Mouse (Mus musculus) layer of hippocampus, adult 11-12 months (tissue): Measurements from ENCODE around the gene Tmem100.

Experiments used
- DNase-seq: peaks from one replicate; pipeline ENCODE4 v3.0.0; 2022; ENCODE audit warnings: low spot score

Gene Tmem100

DNA sequence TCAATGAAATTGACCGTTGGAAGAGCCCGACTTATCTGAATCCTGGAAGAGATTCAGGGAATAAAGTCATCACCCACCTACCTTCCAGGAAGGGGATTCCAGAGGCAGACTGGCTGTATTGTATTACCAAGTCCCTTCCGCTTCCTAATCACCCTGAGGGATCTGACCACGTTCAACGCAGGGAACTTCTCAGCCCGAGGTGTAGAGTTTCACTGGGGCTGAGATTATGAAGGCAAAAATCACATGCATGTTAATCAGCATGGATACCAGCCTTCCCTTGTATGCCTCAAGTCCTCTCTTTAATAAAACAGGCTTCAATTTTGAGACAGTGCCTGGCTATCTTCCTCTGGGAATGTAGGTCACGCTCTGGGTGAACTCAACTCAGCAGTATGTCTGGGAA is 14.9 kb upstream of the Tmem100 start:
- no peak for DNase-seq

GRCm38 (mm10) chr11:90019161-90019560 is 11.0 kb upstream of the Tmem100 start:
- peak; percentile 38 for DNase-seq

DNA sequence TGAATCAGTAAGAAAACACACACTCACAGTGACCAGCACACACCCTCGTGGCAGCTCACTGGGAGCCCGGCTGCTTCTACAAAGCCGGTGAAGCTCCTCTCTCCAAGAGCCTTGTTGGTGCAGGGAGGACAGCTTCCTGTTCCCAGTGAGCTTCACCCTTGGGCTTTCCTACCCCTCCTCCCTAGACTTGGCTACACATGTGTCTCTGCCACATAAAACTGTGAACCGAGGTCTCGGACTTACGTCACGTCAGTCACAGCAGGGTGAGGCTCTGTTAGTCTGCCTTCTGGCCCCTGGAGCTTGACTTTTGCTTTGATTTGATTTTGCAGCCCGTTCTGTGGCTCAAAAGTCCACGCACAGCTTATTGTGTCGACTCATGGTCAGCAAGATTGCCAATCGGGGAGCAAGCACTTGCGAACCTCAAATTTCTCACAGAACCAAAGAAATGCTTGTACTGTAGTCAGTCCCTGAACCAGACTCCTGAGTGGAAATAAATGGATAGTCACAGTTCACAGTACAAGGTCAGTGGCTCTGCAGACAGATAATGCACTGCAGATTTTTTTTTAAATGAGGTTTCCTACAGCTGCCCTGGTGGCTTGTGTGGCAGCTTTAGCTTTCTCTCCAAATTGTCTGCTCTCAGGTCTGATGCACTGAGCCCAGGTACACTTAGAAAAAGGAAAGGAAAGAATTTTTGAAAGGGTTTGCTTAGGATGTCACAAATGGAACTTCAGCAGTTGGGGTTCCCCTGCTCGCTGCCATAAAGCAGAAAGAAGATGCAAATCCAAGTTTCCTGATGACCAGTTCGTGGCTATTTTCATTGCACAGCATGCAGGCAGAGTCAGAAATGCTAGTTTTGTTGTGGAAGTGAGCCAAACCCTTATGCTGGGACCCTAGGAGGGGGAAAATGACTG is 4.0 kb upstream of the Tmem100 start:
- DNase-seq, result no peak

DNA sequence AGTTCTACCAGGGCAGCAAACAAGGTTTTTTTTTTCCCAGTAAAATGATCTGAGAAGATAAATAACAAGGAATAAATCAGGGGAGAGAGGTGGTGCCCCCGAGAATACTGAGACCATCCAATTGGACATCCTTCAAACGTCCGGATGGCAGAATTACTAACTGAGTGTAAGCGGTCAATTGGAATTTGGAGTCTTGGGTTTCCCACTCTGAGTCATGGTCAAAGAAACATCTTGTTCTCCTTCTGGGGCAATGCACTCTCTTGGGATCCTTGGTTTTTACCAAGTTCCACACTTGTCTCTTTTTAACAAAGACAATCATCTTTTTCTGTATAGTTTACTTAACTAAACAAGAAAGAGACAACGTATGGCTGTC is 3.4 kb upstream of the Tmem100 start:
- no peak for DNase-seq

DNA sequence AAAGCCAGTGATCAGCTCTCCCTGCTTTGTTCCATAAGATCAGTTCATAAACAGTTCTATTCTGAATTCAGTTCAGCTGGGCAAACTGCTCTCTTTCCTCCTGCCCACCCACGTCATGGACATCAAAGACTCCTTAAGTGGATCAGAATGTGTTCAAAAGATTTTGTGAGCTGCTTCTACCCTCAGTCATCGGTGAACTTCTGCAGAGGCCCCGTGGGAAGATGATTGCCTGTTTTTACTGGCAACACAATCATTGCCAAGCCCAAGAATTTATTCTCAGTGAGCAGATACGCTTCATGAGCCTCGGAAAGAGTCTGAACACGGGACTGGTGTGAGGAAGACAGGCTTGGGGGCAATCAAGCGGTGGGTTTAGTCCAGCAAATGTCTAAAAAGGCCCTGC is 2.9 kb upstream of the Tmem100 start:
- DNase-seq, result no peak

- no peak for DNase-seq
Measured at GRCm38 (mm10) chr11:90028746-90029145, 1.4 kb upstream of the Tmem100 start.

- peak; percentile 50 for DNase-seq
Measured at GRCm38 (mm10) chr11:90029354-90029753, 794 bp upstream of the Tmem100 start.

DNA sequence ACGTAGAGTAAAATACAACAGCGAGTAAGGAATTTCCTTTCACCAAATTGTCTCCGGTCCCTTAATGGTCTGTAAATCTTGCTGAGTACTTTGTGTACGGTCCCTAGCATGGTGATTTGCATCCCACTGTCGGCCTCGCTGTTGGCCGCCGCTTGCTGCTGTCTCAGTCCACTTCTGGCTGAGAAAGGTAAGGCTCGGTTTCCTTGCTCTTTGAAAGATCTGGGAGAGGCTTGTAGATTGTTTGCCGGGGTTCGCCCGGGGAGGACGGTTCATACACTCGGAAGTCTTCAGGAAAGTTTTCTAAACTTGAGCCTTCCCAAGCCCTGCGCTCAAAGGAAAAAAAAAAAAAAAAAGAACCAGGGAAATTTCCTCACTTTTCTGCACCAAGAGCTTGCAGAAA is 409 bp downstream of the Tmem100 start:
- peak; percentile 48 for DNase-seq

DNA sequence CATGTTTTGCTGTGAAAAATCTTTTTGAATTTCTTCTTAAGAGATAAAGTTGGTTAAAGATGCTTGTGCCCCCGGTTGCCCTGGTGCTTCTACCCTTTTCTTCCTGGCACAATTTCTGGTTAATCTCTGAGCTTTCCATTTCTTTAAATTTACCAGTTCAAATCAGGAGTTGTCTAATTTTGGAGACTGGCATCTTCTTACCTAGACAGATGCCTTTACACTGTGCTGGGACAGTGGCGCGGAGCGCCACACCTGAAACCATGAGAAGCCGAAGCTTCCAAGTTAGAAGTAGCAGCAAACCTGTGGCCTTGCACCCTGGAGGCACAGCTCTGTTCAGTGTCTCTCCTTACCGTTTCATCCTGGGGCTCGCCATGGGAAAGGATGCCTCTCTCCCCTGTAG is 928 bp downstream of the Tmem100 start:
- DNase-seq, result no peak

DNA sequence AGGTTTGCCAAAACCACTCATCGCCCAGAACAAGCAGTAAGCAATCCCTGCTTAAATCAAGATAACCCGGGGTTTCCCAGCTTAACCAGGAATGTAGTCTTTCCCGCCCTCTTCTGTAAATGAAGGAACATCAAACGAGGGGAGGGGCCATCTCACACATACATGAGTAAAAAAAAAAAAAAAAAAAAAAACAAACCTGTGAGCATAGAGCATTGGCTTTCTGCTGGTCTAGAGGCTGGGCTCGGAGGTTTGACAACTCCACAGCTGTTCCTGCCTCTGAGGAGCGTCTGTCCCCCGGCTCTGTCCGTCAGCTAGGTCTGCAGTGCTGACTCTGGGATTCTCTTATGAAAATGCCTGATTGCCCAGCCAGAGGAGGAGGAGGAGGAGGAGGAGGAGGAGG is 2.7 kb downstream of the Tmem100 start:
- DNase-seq, result no peak

GRCm38 (mm10) chr11:90033442-90033841 is 3.3 kb downstream of the Tmem100 start:
- DNase-seq, result no peak

DNA sequence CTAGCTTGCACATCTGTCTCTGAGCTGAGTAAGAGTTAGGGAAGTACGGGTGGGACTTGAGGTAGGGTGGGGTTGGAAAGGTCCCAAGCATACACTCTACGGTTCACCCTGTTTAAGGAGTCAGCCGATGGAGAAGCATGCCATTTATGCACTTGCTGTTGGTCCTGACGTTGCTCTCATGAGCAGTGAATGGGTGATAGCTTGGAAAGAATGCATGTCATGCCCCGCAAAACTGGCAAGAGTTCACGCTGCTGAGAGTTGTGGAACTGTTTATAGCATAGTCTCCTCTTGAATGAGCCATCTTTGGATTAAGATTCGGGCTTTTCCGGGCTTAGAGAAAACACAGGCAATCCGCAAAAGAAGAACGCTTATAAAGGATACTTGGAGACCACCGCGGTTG is 4.5 kb downstream of the Tmem100 start:
- DNase-seq, result no peak

GRCm38 (mm10) chr11:90035532-90035931 is 5.4 kb downstream of the Tmem100 start:
- no peak for DNase-seq

DNA sequence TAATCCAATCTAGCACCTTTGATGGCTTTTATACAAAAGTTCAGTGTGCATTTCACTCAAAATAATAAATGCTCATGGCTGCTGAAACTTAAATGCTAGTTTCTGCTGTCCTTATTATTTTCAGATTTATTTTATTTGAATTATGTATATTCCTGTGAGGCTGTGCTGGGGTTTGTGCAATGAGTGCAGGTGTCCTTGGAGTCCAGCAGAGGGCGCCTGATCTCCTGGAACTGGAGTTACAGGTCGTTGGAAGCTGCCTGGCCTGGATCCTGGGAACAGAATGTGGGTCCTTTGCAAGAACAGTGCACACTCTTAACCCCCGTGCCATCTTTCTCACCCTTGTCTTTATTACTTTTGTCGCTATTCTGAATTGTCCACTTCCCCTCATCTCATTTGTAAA is 6.3 kb downstream of the Tmem100 start:
- no peak for DNase-seq

GRCm38 (mm10) chr11:90038022-90038421 is 7.9 kb downstream of the Tmem100 start:
- DNase-seq, result peak; percentile 62

- no peak for DNase-seq
Measured at GRCm38 (mm10) chr11:90044459-90044858, 14.3 kb downstream of the Tmem100 start.

DNA sequence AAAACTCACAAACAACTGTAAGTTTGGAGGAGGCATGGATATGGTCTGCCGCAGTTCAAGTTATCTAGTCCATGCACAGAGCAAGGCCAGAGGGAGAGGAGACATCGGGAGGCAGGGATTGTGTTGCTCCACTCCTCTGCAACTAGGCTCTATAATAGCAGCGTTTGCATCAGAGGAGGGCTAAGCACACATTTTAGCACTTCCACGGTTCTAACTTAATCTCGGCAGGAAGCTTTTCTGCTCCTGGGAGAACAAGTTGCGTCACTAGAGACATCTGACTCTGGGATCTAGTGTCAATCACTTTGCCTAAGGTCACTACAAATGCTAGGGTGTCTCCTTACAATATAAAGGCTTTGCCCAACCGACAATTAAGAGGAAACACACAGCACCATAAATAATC is 16.1 kb downstream of the Tmem100 start:
- no peak for DNase-seq

DNA sequence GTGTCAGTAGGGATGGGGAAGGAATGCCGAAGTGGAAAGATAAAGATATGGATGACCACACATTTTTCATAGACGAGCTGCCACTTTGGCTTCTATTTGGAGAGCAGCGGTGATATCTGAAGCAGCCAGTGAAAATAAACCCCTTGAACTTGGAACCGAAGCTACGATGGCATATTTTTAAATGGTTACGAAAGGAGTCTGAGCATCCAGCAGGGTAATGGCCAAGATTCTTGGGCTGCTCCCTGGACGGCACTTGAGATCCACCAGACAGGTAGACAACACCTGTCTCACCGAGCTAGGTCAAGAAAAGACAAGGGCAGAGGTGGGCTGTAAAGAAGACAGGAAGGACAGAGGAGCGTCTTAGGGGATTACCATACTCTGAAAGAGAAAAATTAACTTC is 17.1 kb downstream of the Tmem100 start:
- no peak for DNase-seq

- no peak for DNase-seq
Measured at GRCm38 (mm10) chr11:90050016-90050415, 19.9 kb downstream of the Tmem100 start.

DNA sequence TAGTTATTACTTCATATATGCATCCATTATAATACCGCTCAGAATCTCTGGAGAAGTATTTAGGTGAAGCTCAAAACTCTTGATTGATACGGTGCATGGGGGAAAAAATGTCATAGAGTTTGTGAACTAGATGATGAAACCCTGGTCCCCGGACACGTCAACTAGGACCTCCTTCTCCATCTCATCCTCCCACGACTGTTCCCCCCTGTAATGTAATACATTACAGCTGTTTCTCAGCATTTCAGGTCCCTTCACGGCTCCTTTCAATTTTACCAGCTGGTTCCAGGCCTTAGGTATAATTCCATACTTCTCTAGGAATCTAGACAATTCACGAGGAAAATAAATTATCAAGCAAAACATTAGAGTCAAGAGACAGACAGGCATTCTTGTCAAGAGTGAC is 22.6 kb downstream of the Tmem100 start:
- no peak for DNase-seq

DNA sequence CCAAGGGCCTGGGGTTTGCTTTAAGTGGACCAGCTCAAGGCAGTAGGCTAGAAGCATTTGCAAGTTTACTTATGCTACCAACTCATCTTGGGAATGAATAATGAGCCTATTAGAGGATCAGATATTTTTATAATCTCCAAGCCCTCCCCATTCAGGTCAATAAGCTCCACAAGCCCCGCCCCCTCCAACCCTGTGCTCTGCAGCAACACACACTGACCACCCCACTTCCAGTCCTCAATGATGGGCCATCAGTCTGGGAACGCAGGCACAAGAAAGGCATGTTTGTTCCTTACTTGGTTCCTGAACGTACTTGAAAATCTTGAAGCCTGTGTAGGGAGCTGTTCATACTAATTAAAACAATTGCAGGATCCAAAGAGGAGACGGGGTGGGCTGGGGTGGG is 23.7 kb downstream of the Tmem100 start:
- DNase-seq, result no peak

GRCm38 (mm10) chr11:90054401-90054800 is 24.3 kb downstream of the Tmem100 start:
- no peak for DNase-seq

- DNase-seq, result no peak
Measured at GRCm38 (mm10) chr11:90057070-90057469, 26.9 kb downstream of the Tmem100 start.

DNA sequence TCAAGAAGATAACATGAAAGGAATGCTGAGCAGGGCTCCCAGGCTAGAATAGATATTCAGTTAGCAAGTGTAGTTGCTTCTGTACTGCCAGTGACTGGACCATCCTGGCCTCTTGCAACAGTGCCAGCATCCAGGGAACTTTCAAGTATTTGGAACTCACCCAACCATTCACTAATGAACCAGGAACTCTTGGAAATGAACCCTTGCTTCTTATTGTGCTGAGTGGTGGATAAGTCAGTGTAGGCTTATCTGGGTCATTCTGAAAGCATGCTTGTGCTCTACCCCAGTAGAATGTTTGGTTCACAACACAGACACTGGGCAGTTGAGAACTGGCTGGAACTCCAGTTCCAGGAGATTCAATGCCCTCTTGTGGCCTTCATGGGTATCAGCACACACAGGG is 29.1 kb downstream of the Tmem100 start:
- no peak for DNase-seq
